Mouse (Mus musculus): ENCODE measurements around the gene Ccr10.

DNA sequence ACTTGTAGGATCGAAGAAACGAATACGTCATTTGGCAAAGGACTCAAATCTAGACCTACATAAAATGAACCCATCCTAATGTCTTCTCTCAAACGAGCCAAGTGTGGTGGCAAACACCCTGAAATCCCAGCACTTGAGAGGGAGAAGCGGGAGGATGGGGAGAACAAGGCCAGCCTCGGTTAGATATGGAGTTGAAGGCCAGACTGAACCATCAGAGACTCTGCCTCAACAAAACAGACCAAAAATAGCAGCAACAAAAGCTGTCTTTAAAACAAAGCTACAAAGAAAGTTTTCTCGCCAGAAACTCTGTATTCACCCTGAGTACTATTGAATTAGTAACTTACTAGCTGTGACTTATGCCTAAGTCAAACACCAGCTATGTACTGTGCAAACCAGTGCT is 38.2 kb downstream of the Ccr10 start:
- TF ChIP-seq POLR2A (IDR thresholded peaks at IDR 0.05; ENCODE audit: borderline replicate concordance, insufficient read depth, low read length) (no peak), CTCF (IDR thresholded peaks at IDR 0.05; ENCODE audit: borderline replicate concordance, insufficient read depth, low read depth, low read length) (no peak)

Measured in cerebellum, adult 2 months (tissue).